Mouse (Mus musculus) frontal cortex, adult 2 months (tissue): ENCODE results near the gene Arhgdia. TPM values are rescaled to one million over a fixed set of nuclear protein-coding genes. Genes with fewer than 3 reads are reported as not detected.
"Not testable (repeated sequence)": the region's sequence is repeated elsewhere in the genome, so short reads cannot be mapped to it uniquely, and the experiment has no call there.

ENCODE experiments used
- DNase-seq, 2 experiments: peaks; one replicate each; pipeline ENCODE4 v3.0.0; 2022; ENCODE audit warnings: low spot score in 1 of 2; ENCODE audit errors: extremely low spot score in 1 of 2
- polyA plus RNA-seq: library from polyadenylated mRNA; depleted of rRNA; stranded (reverse); fragments of >200 nt; gene quantifications from 2 replicates; pipeline ENCODE4 v1.2.3, GENCODE M21; 2012

The Arhgdia gene
- polyA plus RNA-seq, 1 experiment: 408 TPM

DNA sequence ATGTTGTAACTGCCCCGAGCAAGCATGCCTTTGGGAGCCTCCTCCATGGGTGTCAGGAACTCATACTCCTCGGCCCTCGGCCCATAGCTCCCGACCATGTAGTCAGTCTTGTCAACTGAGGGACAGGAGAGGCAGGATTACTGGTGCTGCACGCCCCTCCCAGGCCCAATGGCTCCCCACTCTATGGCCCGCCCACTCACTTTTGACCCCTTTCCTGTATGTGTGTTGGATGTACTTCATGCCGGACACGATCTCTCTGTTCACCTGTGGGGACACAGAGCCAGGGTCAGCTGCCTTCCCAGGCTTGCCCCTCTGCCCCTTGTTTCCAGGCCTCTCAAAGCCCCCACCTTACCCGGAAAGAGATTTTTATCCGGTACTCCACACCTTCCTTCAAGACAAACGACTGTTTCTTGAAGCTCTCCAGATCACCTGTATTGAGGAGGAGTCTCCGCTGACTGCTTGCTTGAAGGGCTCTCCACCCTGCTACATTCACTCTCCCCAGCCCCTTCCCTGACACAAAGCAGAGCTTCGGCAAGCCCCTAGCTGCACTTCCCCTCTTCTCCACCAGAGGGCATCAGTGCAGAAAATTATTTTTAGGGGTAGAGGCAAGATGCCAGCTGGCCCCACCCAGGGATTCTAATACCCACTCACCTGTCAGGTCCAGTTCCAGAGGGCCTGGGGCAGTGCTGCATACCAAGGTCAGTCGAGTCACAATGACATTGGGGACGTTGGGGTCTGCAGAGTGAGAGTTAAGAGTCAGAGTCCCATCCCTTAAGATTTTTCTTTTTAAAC is 1.9 kb downstream of the Arhgdia start:
- peak in 1 of 2 experiments; percentile 87 for DNase-seq

DNA sequence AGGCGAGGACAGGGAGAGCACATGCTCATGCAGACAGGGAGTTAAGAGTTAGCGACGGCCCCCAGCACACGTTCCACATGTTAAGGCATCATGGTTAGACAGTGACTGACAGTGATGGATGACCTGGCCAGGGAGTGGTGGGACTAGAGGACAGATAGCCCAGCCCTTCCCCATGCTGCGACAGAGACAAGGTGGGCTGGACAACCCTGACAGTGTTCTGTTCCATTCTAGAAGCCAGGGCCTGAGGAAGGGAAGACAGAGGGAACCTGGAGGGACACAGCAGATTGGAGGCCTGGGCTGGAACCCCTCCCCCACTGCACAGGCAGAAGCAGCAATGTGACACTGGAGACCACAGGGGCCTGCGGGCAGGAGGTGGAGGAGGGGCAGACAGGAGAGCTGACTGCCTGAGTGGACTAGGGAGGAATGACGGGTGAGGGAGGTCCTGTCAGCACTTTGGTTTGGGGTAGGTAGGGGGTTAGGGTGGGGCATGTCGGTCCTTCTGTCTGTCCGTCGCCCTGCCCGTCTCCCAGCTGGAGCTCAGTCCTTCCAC is 2.7 kb downstream of the Arhgdia start:
- DNase-seq: no peak

DNA sequence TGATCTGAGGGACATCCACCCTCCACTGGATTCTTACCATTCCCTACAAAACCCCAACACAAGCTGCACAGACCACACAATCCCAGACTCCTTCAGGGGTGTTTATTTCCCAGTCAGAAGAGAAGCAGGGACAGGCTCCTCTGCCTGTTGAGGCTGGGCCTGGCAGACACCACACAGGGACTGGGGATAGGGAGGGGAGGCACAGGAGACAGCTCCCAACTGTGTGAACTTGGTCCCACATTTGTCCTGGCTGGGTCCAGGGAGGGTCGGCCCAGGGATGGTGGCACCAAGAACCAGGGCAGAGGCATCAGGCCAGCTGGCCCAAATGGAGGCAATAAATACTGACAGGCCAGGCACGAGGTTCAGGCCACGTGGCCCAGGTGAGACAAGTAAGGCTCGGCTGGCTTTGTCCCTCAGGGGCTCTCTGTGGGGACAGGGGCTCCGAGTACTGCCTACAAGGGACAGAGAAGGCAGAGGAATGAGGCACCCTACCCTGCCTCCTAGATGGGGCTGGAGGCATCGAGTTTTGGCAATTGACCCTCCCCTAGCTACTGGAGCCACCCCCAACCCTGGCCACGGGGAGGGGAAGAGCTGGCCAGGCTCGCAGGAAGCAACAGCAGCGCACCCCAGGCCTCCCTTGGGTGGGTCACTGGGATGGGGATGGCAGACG is 3.3 kb downstream of the Arhgdia start:
- no peak for DNase-seq

DNA sequence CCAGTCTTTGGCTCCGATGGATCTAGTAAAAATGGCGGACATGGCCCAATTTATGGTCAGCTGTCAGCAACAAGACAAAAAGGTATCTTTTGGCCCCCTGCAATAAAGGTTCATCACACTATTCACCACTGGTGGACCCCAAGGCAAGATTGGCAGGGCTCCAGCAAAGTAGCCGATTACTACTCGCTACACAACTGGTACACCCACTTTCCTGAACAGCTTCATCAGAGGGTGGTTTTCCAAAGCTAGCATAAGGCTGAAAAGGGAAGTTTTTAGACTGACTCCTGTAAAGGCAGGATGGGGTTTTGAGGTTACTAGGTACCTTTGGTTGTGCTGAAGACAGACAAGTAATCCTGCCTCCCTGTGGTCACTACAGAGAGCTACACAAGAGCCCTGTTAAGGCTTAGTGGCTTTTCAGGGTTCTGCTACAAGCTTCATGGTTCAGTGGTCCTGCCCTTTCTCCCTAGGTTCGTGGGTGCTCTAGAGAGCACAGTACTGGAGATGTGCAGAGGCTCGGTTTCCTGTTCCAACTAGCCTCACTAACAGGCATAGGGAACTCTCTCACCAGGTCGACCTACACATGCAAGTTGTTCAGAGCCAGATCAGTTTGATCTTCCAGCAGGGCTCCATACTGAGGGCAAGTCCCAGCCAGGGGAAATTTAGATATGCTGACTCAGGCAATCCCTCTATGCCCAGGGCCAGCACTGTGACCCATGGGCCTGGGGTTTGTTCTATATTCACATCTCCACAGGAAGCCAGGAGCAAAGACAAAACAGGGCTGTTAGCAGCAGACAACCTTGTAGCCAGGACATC is 4.0 kb downstream of the Arhgdia start:
- DNase-seq: no peak

DNA sequence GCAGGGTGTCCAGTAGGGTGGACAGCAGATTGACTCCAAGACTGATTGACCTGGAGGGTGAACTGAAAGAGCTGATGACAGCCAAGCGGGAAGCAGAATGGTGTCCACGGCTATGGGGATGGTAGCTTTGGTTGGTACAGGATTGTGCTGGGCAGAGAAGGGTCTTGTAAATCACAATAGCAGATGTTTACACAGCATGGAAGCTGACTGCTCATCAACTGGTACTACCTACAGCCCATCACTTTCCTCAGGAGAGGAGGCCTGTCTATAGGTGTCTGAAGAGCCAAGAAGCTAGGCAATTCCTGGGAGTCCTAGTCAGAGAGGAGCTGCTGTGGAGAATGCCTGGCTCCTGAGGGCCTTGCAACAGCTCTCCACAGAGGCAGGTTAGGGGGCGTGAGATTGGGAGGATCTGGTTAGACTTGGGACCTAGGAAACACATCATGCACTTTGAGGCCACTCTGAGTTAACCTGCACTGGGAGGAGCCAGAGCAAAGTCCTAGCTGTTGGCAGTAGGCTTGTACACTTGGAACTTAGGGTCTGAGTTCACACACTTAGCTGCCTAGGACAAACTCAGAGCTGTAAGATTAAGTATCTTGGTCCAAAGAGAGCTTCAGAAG is 5.0 kb downstream of the Arhgdia start:
- no peak for DNase-seq

DNA sequence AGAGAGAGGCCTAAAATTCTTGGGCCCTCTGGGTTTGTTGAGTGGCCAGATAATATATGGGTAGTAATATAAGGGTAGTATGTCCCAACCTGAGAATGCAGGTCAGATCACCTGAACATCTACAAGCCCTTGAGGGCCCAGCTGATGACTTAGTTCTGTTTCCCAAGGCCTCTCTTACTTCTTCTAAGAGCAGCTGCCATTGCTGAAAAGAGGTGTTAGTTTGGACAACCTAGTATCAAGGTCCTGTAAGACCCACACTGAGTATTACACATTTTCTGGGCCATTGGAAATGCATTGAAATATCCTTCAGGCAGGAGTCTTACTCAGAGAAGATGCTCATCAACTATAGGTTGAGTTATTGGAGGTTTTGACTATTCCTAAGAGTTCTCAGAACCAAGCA is 5.5 kb downstream of the Arhgdia start:
- DNase-seq: no peak

DNA sequence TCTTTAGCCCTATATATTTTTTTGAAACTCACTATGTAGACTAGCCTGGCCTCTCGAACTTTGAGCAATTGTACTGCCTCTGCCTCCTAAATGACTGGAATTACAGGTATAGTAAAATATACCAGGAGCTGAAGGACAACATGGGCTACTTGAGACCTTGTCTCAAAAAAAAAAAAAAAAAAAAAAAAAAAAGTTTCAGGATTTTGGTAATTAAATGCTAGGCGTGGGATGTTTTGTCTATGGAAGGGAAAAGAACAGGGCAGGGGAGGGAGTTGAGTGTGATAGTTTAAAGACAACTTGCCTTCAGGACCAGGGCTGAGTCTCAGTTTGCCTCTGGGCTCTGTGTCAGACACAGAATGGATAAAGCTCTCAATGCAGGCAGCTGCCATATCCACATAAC is 6.4 kb downstream of the Arhgdia start:
- no peak for DNase-seq

DNA sequence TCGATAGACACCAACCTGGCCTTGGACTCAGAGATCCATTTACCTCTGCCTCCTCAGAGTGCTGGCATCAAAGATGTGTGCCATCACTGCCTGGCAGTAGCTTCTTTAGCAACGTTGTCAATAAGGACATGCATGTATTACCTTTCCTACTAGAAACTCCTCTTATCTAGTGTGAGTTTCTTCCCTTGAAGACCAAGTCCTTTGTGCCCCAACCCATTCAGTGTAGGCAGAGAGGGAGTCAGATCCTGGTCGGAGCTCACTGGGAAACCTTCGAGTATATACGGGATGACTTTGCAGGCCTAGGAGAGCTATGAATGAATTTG is 7.2 kb downstream of the Arhgdia start:
- DNase-seq: no peak

DNA sequence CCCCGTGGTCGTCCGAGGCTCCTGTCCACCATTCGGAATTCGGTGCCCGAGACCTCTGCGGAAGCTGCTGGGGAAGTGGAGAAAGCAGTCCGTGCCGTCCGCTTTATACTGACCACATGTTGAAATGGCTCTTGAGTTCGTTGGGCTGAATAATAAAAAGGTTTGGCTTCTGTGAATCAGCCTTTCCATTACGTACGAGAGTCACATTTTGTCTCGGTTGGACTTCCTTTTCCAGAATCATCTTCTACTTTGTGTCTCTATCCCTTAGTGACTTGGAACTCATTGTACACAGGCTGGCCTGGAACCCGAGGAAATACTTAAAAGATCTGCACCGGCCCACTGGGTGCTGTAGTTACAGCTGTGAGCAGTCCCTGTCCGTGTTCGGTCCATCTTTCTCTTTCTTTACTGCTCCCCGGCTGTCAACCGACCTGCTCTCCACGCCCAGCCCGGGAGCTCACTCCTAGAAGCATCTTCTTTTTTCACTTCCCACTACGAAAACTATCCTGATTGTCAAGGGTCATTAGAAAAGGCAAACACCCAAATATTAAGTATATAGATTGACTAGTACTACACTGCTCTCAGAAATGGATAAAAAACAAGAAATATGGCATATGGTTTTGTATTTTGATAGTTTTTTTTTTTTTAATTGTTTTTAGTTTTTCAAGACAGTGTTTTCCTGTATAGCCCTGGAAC is 7.7 kb downstream of the Arhgdia start:
- no peak for DNase-seq

DNA sequence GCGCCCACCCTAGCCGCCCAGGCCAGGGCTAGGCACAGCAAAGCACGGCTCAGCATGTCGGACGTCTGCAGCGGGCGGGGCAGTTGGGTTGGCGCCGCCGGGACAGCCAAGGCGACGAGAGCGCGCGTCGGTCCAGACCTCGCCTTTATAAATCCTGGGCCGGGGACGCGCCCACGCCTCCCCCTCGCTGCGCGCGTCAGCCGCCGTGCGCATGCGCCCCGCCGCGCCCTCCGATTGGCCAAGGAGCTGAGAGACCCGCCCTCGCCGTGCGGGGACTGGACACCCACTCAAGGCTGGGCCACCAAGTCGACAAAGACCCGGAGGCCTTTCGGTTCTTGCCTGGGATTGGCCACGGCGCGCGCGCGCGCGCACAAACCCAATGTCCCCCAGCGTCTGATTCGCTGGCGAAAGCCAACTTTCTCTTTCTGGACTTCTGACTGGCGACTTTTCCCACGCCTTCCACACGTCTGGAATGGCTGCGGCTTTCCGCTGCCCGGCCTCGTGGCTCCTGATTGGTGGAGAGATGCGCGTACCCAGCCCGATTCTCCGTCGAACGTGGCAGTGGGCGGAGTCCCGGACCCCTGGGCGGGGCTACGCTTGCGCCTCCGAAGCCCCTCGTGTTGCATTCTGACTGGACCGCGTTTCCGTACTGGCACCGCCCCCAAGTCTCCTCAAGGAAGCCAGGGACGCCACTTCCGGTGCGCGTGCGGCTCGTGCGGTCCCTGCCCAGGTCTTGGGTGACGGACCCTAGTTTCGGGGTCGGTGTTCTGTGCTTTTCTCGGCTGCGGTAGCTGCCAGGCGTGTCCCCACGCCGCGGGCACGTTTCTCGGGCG is 8.5 kb downstream of the Arhgdia start, which contains the start of gene P4hb:
Gene P4hb (minus strand): TSS at position 502 of the 833 bp plus-strand sequence.
- DNase-seq: peak; percentile 100

DNA sequence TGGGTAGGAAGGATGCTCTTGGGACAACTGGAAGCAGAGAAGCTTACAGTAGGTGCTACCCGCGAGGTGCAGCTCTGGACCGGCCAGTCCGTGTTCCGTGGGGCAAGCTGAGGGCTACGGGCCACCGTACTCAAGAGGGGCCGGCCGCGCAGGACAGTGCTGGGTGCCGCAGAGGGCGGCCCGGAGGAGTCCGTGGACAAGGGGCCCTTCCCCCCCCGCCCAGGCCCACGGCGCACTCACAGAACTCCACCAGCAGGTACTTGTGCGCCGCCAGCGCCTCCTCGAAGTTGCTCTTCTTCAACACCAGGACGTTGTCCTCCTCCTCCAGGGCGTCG is 9.0 kb downstream of the Arhgdia start:
- DNase-seq: no peak

DNA sequence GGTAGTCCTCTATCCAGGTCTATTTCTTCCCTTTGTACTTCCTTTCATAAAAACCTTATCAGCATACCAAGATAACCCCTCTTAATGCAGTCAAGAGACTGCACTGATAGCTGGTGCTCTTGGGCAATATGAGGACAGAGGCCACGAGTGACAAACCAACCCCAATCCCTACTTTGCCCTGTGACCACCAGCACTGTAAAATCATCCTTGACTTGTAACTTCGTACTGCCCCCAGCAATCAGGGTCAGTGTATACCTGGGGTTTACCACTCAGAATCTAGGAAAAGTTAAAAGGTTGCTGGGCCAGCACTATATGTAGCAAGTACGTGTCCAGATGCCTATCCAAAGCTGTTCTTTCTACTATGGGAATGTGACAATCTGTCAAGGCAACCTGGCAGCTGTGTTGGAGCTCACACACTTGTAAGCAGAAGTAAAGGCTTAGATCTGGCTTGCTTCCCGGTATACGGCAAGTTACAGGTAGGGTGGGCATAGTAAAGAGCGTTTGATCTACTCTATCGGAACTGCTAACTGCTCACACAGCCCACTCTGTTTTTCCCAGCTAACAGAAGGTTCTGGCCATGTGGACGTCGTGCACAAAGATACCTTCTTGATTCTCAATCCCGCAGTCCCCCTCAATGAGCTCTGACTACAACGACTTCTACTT is 9.5 kb downstream of the Arhgdia start:
- DNase-seq: no peak

DNA sequence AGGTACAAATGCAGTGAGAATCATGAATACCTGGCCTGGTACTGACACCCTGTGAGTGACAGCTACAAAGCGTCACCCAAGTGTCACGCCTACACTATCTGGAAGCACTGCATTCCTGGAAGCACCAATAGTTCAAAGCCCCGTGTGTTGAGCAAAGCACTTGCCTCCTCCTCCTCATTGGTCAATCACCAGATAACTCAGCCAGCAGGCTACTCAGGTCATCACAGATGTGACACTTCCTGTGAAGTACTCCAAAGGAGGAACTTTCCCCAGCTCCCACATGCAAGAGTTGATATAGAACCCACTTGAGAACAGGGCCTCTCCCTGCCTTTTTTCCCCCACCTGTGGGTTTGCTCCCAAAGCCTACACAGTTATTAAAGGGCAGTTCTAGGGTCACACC is 10.3 kb downstream of the Arhgdia start:
- DNase-seq: no peak

DNA sequence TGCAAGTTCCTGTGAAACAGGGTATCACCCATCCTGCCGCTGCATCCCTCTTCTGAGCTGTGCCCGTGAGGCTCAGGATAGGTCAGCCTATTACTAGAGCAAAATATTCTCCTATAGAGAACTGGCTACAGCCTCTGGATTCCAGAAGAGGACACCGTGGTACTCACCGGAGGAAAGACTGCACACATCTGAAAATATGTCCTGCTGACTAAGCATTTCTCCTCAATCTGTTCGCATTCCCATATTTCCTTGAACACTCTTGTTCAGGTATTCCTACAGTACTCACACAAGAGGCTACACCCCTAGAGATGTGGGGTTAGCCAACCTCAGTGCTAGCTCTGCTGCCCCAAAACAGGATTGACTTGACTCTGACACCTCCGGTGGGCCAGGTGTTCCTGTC is 13.1 kb downstream of the Arhgdia start:
- DNase-seq: no peak

DNA sequence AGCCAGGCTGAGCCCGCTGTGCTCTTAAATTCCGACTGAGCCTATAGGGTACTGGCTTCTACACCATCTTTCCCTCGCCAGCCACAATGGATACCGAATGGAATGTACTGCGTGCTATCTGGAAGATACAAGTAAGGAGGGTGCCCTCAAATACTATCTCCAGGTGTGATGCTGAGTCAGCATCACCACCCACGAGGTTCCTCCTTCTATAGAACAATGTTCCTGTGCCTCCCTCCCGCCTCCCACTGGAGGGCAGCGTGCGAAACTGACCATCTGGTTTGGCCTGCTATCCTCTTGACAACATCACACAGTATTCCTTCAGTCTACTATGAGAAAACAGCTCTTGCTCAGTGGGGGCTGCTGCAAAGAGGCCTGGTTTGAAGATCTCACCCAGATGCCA is 16.3 kb downstream of the Arhgdia start:
- no peak for DNase-seq

DNA sequence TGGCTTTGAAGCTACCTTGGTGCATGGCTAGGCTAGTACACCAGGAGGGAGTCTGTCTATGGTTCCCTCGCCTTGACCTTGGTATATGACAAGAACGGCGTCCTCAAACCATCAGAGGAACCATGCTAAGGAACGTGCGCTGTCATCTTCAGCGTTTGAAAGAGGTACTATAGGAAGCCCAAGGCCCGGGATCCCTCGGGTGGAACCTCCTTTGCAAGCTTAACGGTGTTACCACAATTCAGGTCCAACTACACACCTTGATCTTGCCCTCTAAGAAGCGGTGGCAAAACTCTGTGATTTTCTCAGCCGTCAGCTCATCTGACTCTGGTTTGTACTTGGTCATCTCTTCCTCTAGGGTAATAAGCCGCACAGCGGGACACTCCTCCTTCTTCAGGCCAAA is 18.5 kb downstream of the Arhgdia start:
- DNase-seq: no peak

DNA sequence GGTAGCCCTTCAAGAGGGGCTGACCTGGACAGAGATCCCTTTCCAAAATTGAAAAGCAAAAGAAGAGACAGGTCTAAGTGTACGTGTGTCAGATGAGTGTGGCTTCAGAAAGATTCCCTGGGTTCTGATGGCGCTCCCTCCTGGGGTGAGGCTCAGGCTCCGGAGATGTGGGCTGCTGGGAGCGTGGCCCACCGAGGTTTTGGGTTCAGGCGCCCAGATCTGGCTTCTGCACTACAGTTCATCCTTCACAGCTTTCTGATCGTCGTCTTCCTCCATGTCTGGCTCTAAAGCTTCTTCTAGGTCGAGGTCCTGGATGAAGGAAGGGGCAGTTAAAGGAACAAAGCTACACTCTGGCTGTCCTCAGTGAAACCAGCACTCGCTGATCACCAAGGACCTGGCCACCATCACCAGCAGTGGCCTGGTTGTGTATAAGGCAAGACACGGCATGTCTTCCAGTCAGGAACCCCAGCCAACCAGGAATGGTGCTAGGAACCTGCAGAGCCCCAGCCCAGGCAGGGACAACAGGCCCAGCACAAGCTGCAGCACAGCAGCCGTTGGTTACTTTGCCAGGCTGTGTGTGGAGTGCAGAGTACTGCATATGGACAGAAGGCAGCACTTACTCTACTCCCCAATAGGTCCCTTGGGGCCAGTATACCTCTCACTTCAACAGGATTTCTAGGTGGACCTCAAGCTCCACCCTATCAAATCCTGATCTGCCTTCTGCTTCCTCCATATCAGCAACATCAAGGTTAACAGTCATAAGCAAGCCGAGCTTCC is 20.3 kb downstream of the Arhgdia start:
- no peak for DNase-seq

DNA sequence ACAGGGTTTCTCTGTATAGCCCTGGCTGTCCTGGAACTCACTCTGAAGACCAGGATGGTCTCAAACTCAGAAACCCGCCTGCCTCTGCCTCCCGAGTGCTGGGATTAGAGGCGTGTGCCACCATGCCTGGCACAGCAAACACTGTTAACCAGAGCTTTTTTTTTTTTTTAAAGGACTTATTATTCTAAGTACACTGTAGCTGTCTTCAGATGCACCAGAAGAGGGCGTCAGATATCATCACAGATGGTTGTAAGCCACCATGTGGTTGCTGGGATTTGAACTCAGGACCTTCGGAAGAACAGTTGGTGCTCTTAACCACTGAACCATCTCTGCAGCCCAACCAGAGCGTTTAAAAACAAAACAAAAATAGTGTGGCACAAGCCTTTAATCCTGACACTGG is 22.6 kb downstream of the Arhgdia start:
- not testable (repeated sequence) for DNase-seq
